Mouse (Mus musculus) bone marrow macrophage, adult 2 months (primary cell): ENCODE measurements around the gene Egflam.

Experiments used
- CTCF ChIP-seq: IDR thresholded peaks from 2 replicates; pipeline ENCODE4 v1.5.1; 2012; ENCODE audit warnings: low read depth, mild to moderate bottlenecking, low read length, moderate library complexity
- POLR2A ChIP-seq: IDR thresholded peaks from 2 replicates; pipeline ENCODE4 v1.6.1; 2012; ENCODE audit warnings: mild to moderate bottlenecking, low read depth, low read length, borderline replicate concordance

- TF ChIP-seq CTCF, result no peak
- TF ChIP-seq POLR2A, result no peak
Observed at GRCm38 (mm10) chr15:7443396-7444315, 45.5 kb upstream of the Egflam start.
